14 mouse cellular contexts compared by ENCODE assay signal in the genomic region with DNA sequence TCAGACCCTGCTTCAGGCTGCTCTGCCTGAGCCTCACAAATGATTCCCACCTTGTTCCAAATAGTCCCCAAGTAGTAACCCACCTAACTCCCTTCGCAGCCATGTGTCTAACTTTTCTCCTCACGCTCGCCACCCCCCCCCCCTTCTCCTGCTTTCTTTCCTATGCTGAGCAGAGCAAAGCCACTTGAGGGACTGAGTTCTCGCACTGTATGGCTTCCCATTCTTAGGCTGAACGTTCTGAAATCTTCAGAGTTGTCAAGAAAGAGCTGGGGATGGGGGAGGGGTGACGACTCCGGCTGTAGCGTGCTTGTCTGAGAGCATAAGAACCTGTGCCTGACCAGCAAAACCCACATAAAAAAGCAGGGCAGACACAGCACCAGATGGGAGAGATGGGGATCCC.
DNase-seq lines count a peak whose midpoint lies in the region; ATAC-seq and TF ChIP-seq lines count a peak whose summit lies in the region.
"Had no signal": no experiment of that assay in that cellular context is flagged by ENCODE, and none has a peak within 500 bp of the region (broad histone marks: within the 10 kb centered on the region; RNA-seq: fewer than 3 reads in every experiment).

No protein-coding gene starts in this region.

- peak; percentile 36; the same call in 1 of the 2 replicates for ATAC-seq in frontal cortex, adult (ENCODE audit: low TSS enrichment)
- ATAC-seq in hindbrain, embryonic 16.5 days = 0 out of 2 replicates have a peak, but pooled peaks have one; percentile 20

- no peak overlapping the region for H3K4me2 ChIP-seq in hindbrain, embryonic 16.5 days (ENCODE audit: low read length)
- H3K4me2 ChIP-seq: heart, embryonic 15.5 days; hindbrain, embryonic 15.5 days had no signal

- no peaks in the 10 kb centered on the region for H3K27me3 ChIP-seq in hindbrain, embryonic 16.5 days (replicated peaks; ENCODE audit: control insufficient read depth, insufficient read depth, low read length)
- no peaks in the 10 kb centered on the region for H3K27me3 ChIP-seq in small intestine, adult 2 months (ENCODE audit: control insufficient read depth, insufficient read depth, low read length)
- H3K27me3 ChIP-seq: hindbrain, embryonic 15.5 days had no signal

- 43% methylated on average over 8 of the region's 8 CpGs for WGBS in hindbrain, embryonic 16.5 days
- 69% methylated on average over 8 of the region's 8 CpGs for WGBS in small intestine, adult 2 months

- no peak overlapping the region for H3K4me3 ChIP-seq in hindbrain, embryonic 16.5 days (ENCODE audit: low read length)
- H3K4me3 ChIP-seq in small intestine, adult 2 months (ENCODE audit: low read depth, low read length) = no peak overlapping the region
- H3K4me3 ChIP-seq: erythroblast, embryonic 14.5 days; heart, embryonic 15.5 days; hindbrain, embryonic 15.5 days had no signal

- no peak for DNase-seq in frontal cortex, postnatal 10 days (ENCODE audit: low spot score in 2 of 2)
- peak; percentile 31 for DNase-seq in right cerebral cortex, postnatal 14 days
- no peak for DNase-seq in right cerebral cortex, postnatal 36 days (ENCODE audit: low spot score in 2 of 2)
- no peak for DNase-seq in ovary, postnatal 14 days (ENCODE audit: low spot score)
- DNase-seq in adrenal gland, postnatal 10 days = no peak
- DNase-seq: cerebellum, adult 18-20 months; kidney, adult 2 months; kidney, postnatal 4 days had no signal

- H3K9ac ChIP-seq in hindbrain, embryonic 16.5 days (ENCODE audit: low read depth, low read length) = no peak overlapping the region
- H3K9ac ChIP-seq: heart, embryonic 15.5 days; hindbrain, embryonic 15.5 days had no signal

- H3K27ac ChIP-seq in hindbrain, embryonic 16.5 days (ENCODE audit: low read depth, low read length) = no peak overlapping the region
- H3K27ac ChIP-seq in small intestine, adult 2 months (ENCODE audit: insufficient read depth, low read depth, low read length) = peak overlapping the region; percentile 46
- H3K27ac ChIP-seq: heart, embryonic 15.5 days; hindbrain, embryonic 15.5 days had no signal

- no peak for TF ChIP-seq CTCF in small intestine, adult 2 months (IDR thresholded peaks at IDR 0.05; ENCODE audit: extremely low read depth, insufficient read length, insufficient replicate concordance, low read depth, low read length)

- peaks cover 4% of the 10 kb centered on the region for H3K4me1 ChIP-seq in hindbrain, embryonic 16.5 days (ENCODE audit: control insufficient read depth, insufficient read depth, low read depth, low read length)
- H3K4me1 ChIP-seq in small intestine, adult 2 months (ENCODE audit: control insufficient read depth, insufficient read depth, insufficient read length, low read length) = peaks cover 28% of the 10 kb centered on the region; the same call in 1 of the 2 replicates
- H3K4me1 ChIP-seq: heart, embryonic 15.5 days had no signal

- no peak for TF ChIP-seq POLR2A in small intestine, adult 2 months (IDR thresholded peaks at IDR 0.05; ENCODE audit: low read depth, low read length)

- H3K36me3 ChIP-seq in hindbrain, embryonic 16.5 days (ENCODE audit: control insufficient read depth, insufficient read depth, low read length) = no peaks in the 10 kb centered on the region
- H3K36me3 ChIP-seq in small intestine, adult 2 months (ENCODE audit: control insufficient read depth, insufficient read depth, low read length) = no peaks in the 10 kb centered on the region
- H3K36me3 ChIP-seq: heart, embryonic 15.5 days; hindbrain, embryonic 15.5 days had no signal

- H3K9me3 ChIP-seq in hindbrain, embryonic 16.5 days (ENCODE audit: control insufficient read depth, low read length) = no peaks in the 10 kb centered on the region
- H3K9me3 ChIP-seq: heart, embryonic 15.5 days; hindbrain, embryonic 15.5 days had no signal
